Mouse (Mus musculus): ENCODE measurements around the gene Pld6. TPM values are rescaled to one million over a fixed set of nuclear protein-coding genes. Genes with fewer than 3 reads are reported as not detected.

Pld6 gene
- polyA plus RNA-seq, 1 experiment, result 0.69 TPM

GRCm38 (mm10) chr11:59805256-59805655 lies 17.8 kb upstream of the Pld6 start:
- Histone ChIP-seq H3K27ac (ENCODE audit: insufficient read depth, low read length) (no peak overlapping the region), H3K4me1 (ENCODE audit: control insufficient read depth, insufficient read depth, insufficient read length) (peaks cover 4% of the 10 kb centered on the region; the same call in 1 of the 2 replicates), H3K27me3 (ENCODE audit: control insufficient read depth, insufficient read depth, low read length) (no peaks in the 10 kb centered on the region), H3K36me3 (ENCODE audit: control insufficient read depth, insufficient read depth, low read length) (peaks cover 64% of the 10 kb centered on the region), H3K4me3 (ENCODE audit: extremely low read depth, insufficient read depth, insufficient read length) (no peak overlapping the region)
- no peak for TF ChIP-seq CTCF (IDR thresholded peaks at IDR 0.05; ENCODE audit: extremely low read depth, insufficient read depth, insufficient read length, insufficient replicate concordance)
- TF ChIP-seq POLR2A (IDR thresholded peaks at IDR 0.05; ENCODE audit: low read depth, low read length), result no peak
- no peak for DNase-seq (ENCODE audit: low read depth in 1 of 2, low spot score in 2 of 2)
- 86% methylated on average over 1 of the region's 1 CpGs for WGBS

- DNase-seq (ENCODE audit: low read depth in 1 of 2, low spot score in 2 of 2), result no peak
- no peak overlapping the region for H3K4me3 ChIP-seq (ENCODE audit: extremely low read depth, insufficient read depth, insufficient read length)
- H3K4me1 ChIP-seq (ENCODE audit: control insufficient read depth, insufficient read depth, insufficient read length), result peaks cover 4% of the 10 kb centered on the region; the same call in 1 of the 2 replicates
- no peak for TF ChIP-seq CTCF (IDR thresholded peaks at IDR 0.05; ENCODE audit: extremely low read depth, insufficient read depth, insufficient read length, insufficient replicate concordance)
- TF ChIP-seq POLR2A (IDR thresholded peaks at IDR 0.05; ENCODE audit: low read depth, low read length), result no peak
- no peak overlapping the region for H3K27ac ChIP-seq (ENCODE audit: insufficient read depth, low read length)
- peaks cover 70% of the 10 kb centered on the region for H3K36me3 ChIP-seq (ENCODE audit: control insufficient read depth, insufficient read depth, low read length)
- 92% methylated on average over 22 of the region's 22 CpGs for WGBS
- H3K27me3 ChIP-seq (ENCODE audit: control insufficient read depth, insufficient read depth, low read length), result no peaks in the 10 kb centered on the region
Measured at GRCm38 (mm10) chr11:59804409-59805110, 17.1 kb upstream of the Pld6 start.

GRCm38 (mm10) chr11:59803516-59803915 lies 16.1 kb upstream of the Pld6 start:
- 94% methylated on average over 14 of the region's 14 CpGs for WGBS
- Histone ChIP-seq H3K27me3 (ENCODE audit: control insufficient read depth, insufficient read depth, low read length) (no peaks in the 10 kb centered on the region), H3K36me3 (ENCODE audit: control insufficient read depth, insufficient read depth, low read length) (peaks cover 81% of the 10 kb centered on the region), H3K27ac (ENCODE audit: insufficient read depth, low read length) (no peak overlapping the region), H3K4me1 (ENCODE audit: control insufficient read depth, insufficient read depth, insufficient read length) (peaks cover under 1% of the 10 kb centered on the region; the same call in 1 of the 2 replicates), H3K4me3 (ENCODE audit: extremely low read depth, insufficient read depth, insufficient read length) (no peak overlapping the region)
- no peak for DNase-seq (ENCODE audit: low read depth in 1 of 2, low spot score in 2 of 2)
- no peak for TF ChIP-seq POLR2A (IDR thresholded peaks at IDR 0.05; ENCODE audit: low read depth, low read length)
- no peak for TF ChIP-seq CTCF (IDR thresholded peaks at IDR 0.05; ENCODE audit: extremely low read depth, insufficient read depth, insufficient read length, insufficient replicate concordance)

- Histone ChIP-seq H3K27ac (ENCODE audit: insufficient read depth, low read length) (no peak overlapping the region), H3K4me3 (ENCODE audit: extremely low read depth, insufficient read depth, insufficient read length) (no peak overlapping the region), H3K4me1 (ENCODE audit: control insufficient read depth, insufficient read depth, insufficient read length) (no peaks in the 10 kb centered on the region), H3K27me3 (ENCODE audit: control insufficient read depth, insufficient read depth, low read length) (no peaks in the 10 kb centered on the region), H3K36me3 (ENCODE audit: control insufficient read depth, insufficient read depth, low read length) (peaks cover 85% of the 10 kb centered on the region)
- WGBS, result 98% methylated on average over 8 of the region's 8 CpGs
- DNase-seq (ENCODE audit: low read depth in 1 of 2, low spot score in 2 of 2), result no peak
- TF ChIP-seq POLR2A (IDR thresholded peaks at IDR 0.05; ENCODE audit: low read depth, low read length) (no peak), CTCF (IDR thresholded peaks at IDR 0.05; ENCODE audit: extremely low read depth, insufficient read depth, insufficient read length, insufficient replicate concordance) (no peak)
Measured at GRCm38 (mm10) chr11:59801881-59802280, 14.4 kb upstream of the Pld6 start.

- H3K27me3 ChIP-seq (ENCODE audit: control insufficient read depth, insufficient read depth, low read length), result no peaks in the 10 kb centered on the region
- no peak for TF ChIP-seq CTCF (IDR thresholded peaks at IDR 0.05; ENCODE audit: extremely low read depth, insufficient read depth, insufficient read length, insufficient replicate concordance)
- no peak for TF ChIP-seq POLR2A (IDR thresholded peaks at IDR 0.05; ENCODE audit: low read depth, low read length)
- no peak for DNase-seq (ENCODE audit: low read depth in 1 of 2, low spot score in 2 of 2)
- WGBS, result 96% methylated on average over 10 of the region's 10 CpGs
- H3K36me3 ChIP-seq (ENCODE audit: control insufficient read depth, insufficient read depth, low read length), result peaks cover 79% of the 10 kb centered on the region
- H3K4me3 ChIP-seq (ENCODE audit: extremely low read depth, insufficient read depth, insufficient read length), result no peak overlapping the region
- H3K27ac ChIP-seq (ENCODE audit: insufficient read depth, low read length), result no peak overlapping the region
- no peaks in the 10 kb centered on the region for H3K4me1 ChIP-seq (ENCODE audit: control insufficient read depth, insufficient read depth, insufficient read length)
Measured at GRCm38 (mm10) chr11:59800412-59800811, 13.0 kb upstream of the Pld6 start.

GRCm38 (mm10) chr11:59793390-59793789 lies 5.9 kb upstream of the Pld6 start:
- TF ChIP-seq POLR2A (IDR thresholded peaks at IDR 0.05; ENCODE audit: low read depth, low read length) (no peak), CTCF (IDR thresholded peaks at IDR 0.05; ENCODE audit: extremely low read depth, insufficient read depth, insufficient read length, insufficient replicate concordance) (no peak)
- no peaks in the 10 kb centered on the region for H3K27me3 ChIP-seq (ENCODE audit: control insufficient read depth, insufficient read depth, low read length)
- no peak overlapping the region for H3K4me3 ChIP-seq (ENCODE audit: extremely low read depth, insufficient read depth, insufficient read length)
- 87% methylated on average over 6 of the region's 6 CpGs for WGBS
- no peak for DNase-seq (ENCODE audit: low read depth in 1 of 2, low spot score in 2 of 2)
- no peak overlapping the region for H3K27ac ChIP-seq (ENCODE audit: insufficient read depth, low read length)
- H3K4me1 ChIP-seq (ENCODE audit: control insufficient read depth, insufficient read depth, insufficient read length), result no peaks in the 10 kb centered on the region
- H3K36me3 ChIP-seq (ENCODE audit: control insufficient read depth, insufficient read depth, low read length), result peaks cover 42% of the 10 kb centered on the region

GRCm38 (mm10) chr11:59789311-59789710 lies 1.9 kb upstream of the Pld6 start:
- WGBS, result 82% methylated on average over 1 of the region's 1 CpGs
- Histone ChIP-seq H3K4me3 (ENCODE audit: extremely low read depth, insufficient read depth, insufficient read length) (no peak overlapping the region), H3K27me3 (ENCODE audit: control insufficient read depth, insufficient read depth, low read length) (peaks cover 7% of the 10 kb centered on the region), H3K4me1 (ENCODE audit: control insufficient read depth, insufficient read depth, insufficient read length) (peaks cover 7% of the 10 kb centered on the region; the same call in 1 of the 2 replicates), H3K36me3 (ENCODE audit: control insufficient read depth, insufficient read depth, low read length) (peaks cover 18% of the 10 kb centered on the region), H3K27ac (ENCODE audit: insufficient read depth, low read length) (no peak overlapping the region)
- TF ChIP-seq CTCF (IDR thresholded peaks at IDR 0.05; ENCODE audit: extremely low read depth, insufficient read depth, insufficient read length, insufficient replicate concordance) (no peak), POLR2A (IDR thresholded peaks at IDR 0.05; ENCODE audit: low read depth, low read length) (no peak)
- DNase-seq (ENCODE audit: low read depth in 1 of 2, low spot score in 2 of 2), result no peak
